Mouse (Mus musculus) spleen, adult 2 months (tissue): ENCODE data around the gene Gabarap. TPM values are rescaled to one million over a fixed set of nuclear protein-coding genes. Genes with fewer than 3 reads are reported as not detected.

Source experiments
- DNase-seq, 2 experiments: peaks; one replicate each; pipeline versions ENCODE4 v3.0.0 to v3.0.0-alpha.2; 2012 to 2021; ENCODE audit warnings: low spot score in 2 of 2, low read depth in 1 of 2
- H3K27ac ChIP-seq: fragments of 200-500 bp; 2 replicates; pipeline ENCODE4 v1.5.1; 2012; ENCODE audit warnings: low read length, inconsistent platforms; ENCODE audit not compliant: insufficient read depth
- H3K27me3 ChIP-seq: fragments of 200-500 bp; 2 replicates; pipeline ENCODE4 v1.6.1; 2012; ENCODE audit warnings: mild to moderate bottlenecking, moderate library complexity, low read length, inconsistent platforms; ENCODE audit not compliant: control insufficient read depth, insufficient read depth
- H3K36me3 ChIP-seq: fragments of 200-500 bp; 2 replicates; pipeline ENCODE4 v1.6.1; 2012; ENCODE audit warnings: mild to moderate bottlenecking, low read length, inconsistent platforms; ENCODE audit not compliant: control insufficient read depth, insufficient read depth
- H3K4me1 ChIP-seq: fragments of 200-500 bp; 2 replicates; pipeline ENCODE4 v1.6.1; 2011; ENCODE audit warnings: inconsistent platforms; ENCODE audit not compliant: control insufficient read depth, insufficient read depth, insufficient read length
- H3K4me3 ChIP-seq: fragments of 200-500 bp; 2 replicates; pipeline ENCODE4 v1.5.1; 2011; ENCODE audit warnings: mild to moderate bottlenecking, inconsistent platforms; ENCODE audit not compliant: insufficient read depth, insufficient read length; ENCODE audit errors: extremely low read depth
- CTCF ChIP-seq: fragments of 200-500 bp; IDR thresholded peaks from 2 replicates; pipeline ENCODE4 v1.5.1; 2011; ENCODE audit warnings: mild to moderate bottlenecking, inconsistent platforms; ENCODE audit not compliant: insufficient read depth, insufficient read length, insufficient replicate concordance; ENCODE audit errors: extremely low read depth
- POLR2A ChIP-seq: fragments of 200-500 bp; IDR thresholded peaks from 2 replicates; pipeline ENCODE4 v1.6.1; 2011; ENCODE audit warnings: low read depth, low read length, inconsistent platforms
- WGBS: fragments of 180-500 bp; shearing (Covaris S2); methylation state at CpG from one replicate; pipeline ENCODE4 v1.1.7; 2018; 5-methylcytosine and 5-hydroxymethylcytosine counted together
- polyA plus RNA-seq: library from polyadenylated mRNA; depleted of rRNA; stranded (reverse); fragments of >200 nt; gene quantifications from 2 replicates; pipeline ENCODE4 v1.2.3, GENCODE M21; 2012

Gabarap gene
- polyA plus RNA-seq, 1 experiment = 251 TPM

GRCm38 (mm10) chr11:70020022-70020631, 29.2 kb downstream of the Gabarap start:
- H3K4me3 ChIP-seq = no peak overlapping the region
- no peaks in the 10 kb centered on the region for H3K36me3 ChIP-seq
- no peak for TF ChIP-seq CTCF
- TF ChIP-seq POLR2A = no peak
- no peak overlapping the region for H3K27ac ChIP-seq
- WGBS = 22% methylated on average over 8 of the region's 8 CpGs
- DNase-seq = no peak
- H3K4me1 ChIP-seq = peaks cover 11% of the 10 kb centered on the region; the same call in 1 of the 2 replicates
- H3K27me3 ChIP-seq = no peaks in the 10 kb centered on the region

- H3K36me3 ChIP-seq = no peaks in the 10 kb centered on the region
- H3K4me3 ChIP-seq = peak overlapping the region; percentile 56
- H3K27me3 ChIP-seq = no peaks in the 10 kb centered on the region
- TF ChIP-seq CTCF (peak; percentile 33; the same call in 1 of the 2 replicates), POLR2A (no peak)
- DNase-seq = peak in 1 of 2 experiments; percentile 59
- H3K4me1 ChIP-seq = peaks cover 11% of the 10 kb centered on the region; the same call in 1 of the 2 replicates
- 1% methylated on average over 8 of the region's 8 CpGs for WGBS
- H3K27ac ChIP-seq = no peak overlapping the region
Observed at GRCm38 (mm10) chr11:70020731-70021263, 29.9 kb downstream of the Gabarap start.

- DNase-seq = peak; percentile 77 to 88
- Histone ChIP-seq H3K4me1 (peaks cover 11% of the 10 kb centered on the region; the same call in 1 of the 2 replicates), H3K36me3 (no peaks in the 10 kb centered on the region), H3K27me3 (no peaks in the 10 kb centered on the region), H3K27ac (no peak overlapping the region), H3K4me3 (peak overlapping the region; percentile 56)
- WGBS = 5% methylated on average over 39 of the region's 40 CpGs
- no peak for TF ChIP-seq POLR2A
- no peak for TF ChIP-seq CTCF
Observed at GRCm38 (mm10) chr11:70021264-70022132, 30.6 kb downstream of the Gabarap start.

- 66% methylated on average over 24 of the region's 29 CpGs for WGBS
Observed at GRCm38 (mm10) chr11:70023481-70024150, 32.7 kb downstream of the Gabarap start.

GRCm38 (mm10) chr11:70024151-70024514, 33.2 kb downstream of the Gabarap start:
- Histone ChIP-seq H3K4me3 (no peak overlapping the region; the same call in 1 of the 2 replicates), H3K4me1 (peaks cover 13% of the 10 kb centered on the region; the same call in 1 of the 2 replicates), H3K36me3 (no peaks in the 10 kb centered on the region), H3K27me3 (no peaks in the 10 kb centered on the region), H3K27ac (no peak overlapping the region)
- 70% methylated on average over 6 of the region's 6 CpGs for WGBS
- DNase-seq = no peak
- TF ChIP-seq CTCF (no peak), POLR2A (no peak)

More at GRCm38 (mm10) chr11:70023481-70024150, 32.7 kb downstream of the Gabarap start:
- TF ChIP-seq CTCF = no peak
- no peak for TF ChIP-seq POLR2A
- Histone ChIP-seq H3K4me1 (peaks cover 9% of the 10 kb centered on the region; the same call in 1 of the 2 replicates), H3K4me3 (no peak overlapping the region; the same call in 1 of the 2 replicates), H3K27me3 (no peaks in the 10 kb centered on the region), H3K36me3 (no peaks in the 10 kb centered on the region), H3K27ac (no peak overlapping the region)
- no peak for DNase-seq

GRCm38 (mm10) chr11:70026689-70027088, 35.7 kb downstream of the Gabarap start:
- TF ChIP-seq POLR2A = no peak
- TF ChIP-seq CTCF = no peak
- Histone ChIP-seq H3K27ac (no peak overlapping the region), H3K36me3 (no peaks in the 10 kb centered on the region), H3K4me3 (no peak overlapping the region), H3K27me3 (no peaks in the 10 kb centered on the region), H3K4me1 (peaks cover 17% of the 10 kb centered on the region; the same call in 1 of the 2 replicates)
- 76% methylated on average over 19 of the region's 19 CpGs for WGBS
- DNase-seq = no peak
